Mouse (Mus musculus) myocyte (in vitro differentiated cells): ENCODE results near the gene Tjp1. TPM values are rescaled to one million over a fixed set of nuclear protein-coding genes. Genes with fewer than 3 reads are reported as not detected.

Experiments
- H3K27me3 ChIP-seq: one replicate; pipeline ENCODE4 v1.6.1; 2011; ENCODE audit not compliant: control insufficient read depth, insufficient read depth, insufficient read length
- H3K36me3 ChIP-seq: one replicate; pipeline ENCODE4 v1.6.1; 2011; ENCODE audit not compliant: control insufficient read depth, insufficient read depth
- H3K4me2 ChIP-seq: one replicate; pipeline ENCODE4 v1.6.1; 2011; ENCODE audit warnings: low read depth, control low read depth
- H3K4me3 ChIP-seq: one replicate; pipeline ENCODE4 v1.5.1; 2011; ENCODE audit warnings: mild to moderate bottlenecking, control low read depth, moderate library complexity
- H3K79me2 ChIP-seq: one replicate; pipeline ENCODE4 v1.6.1; 2011; ENCODE audit not compliant: control insufficient read depth, insufficient read depth
- H3ac ChIP-seq: one replicate; pipeline ENCODE4 v1.6.1; 2011; ENCODE audit not compliant: control insufficient read depth, insufficient read length
- CEBPB ChIP-seq: IDR thresholded peaks from 2 replicates; pipeline ENCODE4 v1.6.1; 2011; ENCODE audit warnings: mild to moderate bottlenecking, moderate library complexity; ENCODE audit not compliant: poor library complexity, insufficient read depth, severe bottlenecking
- E2F4 ChIP-seq: IDR thresholded peaks from one replicate; pipeline ENCODE4 v1.6.1; 2011; ENCODE audit warnings: mild to moderate bottlenecking, control low read depth, moderate library complexity; ENCODE audit not compliant: insufficient read depth
- MAX ChIP-seq: IDR thresholded peaks from one replicate; pipeline ENCODE4 v1.6.1; 2011; ENCODE audit warnings: low read depth, mild to moderate bottlenecking, control low read depth
- MYOD1 ChIP-seq, 3 experiments: IDR thresholded peaks; one replicate each; pipeline ENCODE4 v1.6.1; 2011; ENCODE audit warnings: control low read depth in 2 of 3, low read depth in 2 of 3, mild to moderate bottlenecking in 2 of 3, moderate library complexity in 1 of 3; ENCODE audit not compliant: insufficient read length in 2 of 3, control insufficient read depth in 1 of 3
- MYOG ChIP-seq, 3 experiments: IDR thresholded peaks; one replicate each; pipeline ENCODE4 v1.6.1; 2011; ENCODE audit warnings: control low read depth in 2 of 3, low read depth in 2 of 3, mild to moderate bottlenecking in 2 of 3; ENCODE audit not compliant: insufficient read length in 2 of 3, control insufficient read depth in 1 of 3, insufficient read depth in 1 of 3
- POLR2A ChIP-seq: IDR thresholded peaks from one replicate; pipeline ENCODE4 v1.6.1; 2011; ENCODE audit warnings: low read depth, mild to moderate bottlenecking, control low read depth, moderate library complexity; ENCODE audit not compliant: insufficient read length
- POLR2AphosphoS2 ChIP-seq: IDR thresholded peaks from one replicate; pipeline ENCODE4 v1.6.1; 2011; ENCODE audit warnings: low read depth, control low read depth; ENCODE audit not compliant: insufficient read length
- REST ChIP-seq: IDR thresholded peaks from one replicate; pipeline ENCODE4 v1.6.1; 2011; ENCODE audit warnings: mild to moderate bottlenecking, control low read depth, moderate library complexity; ENCODE audit not compliant: insufficient read depth, insufficient read length
- SRF ChIP-seq: IDR thresholded peaks from one replicate; pipeline ENCODE4 v1.6.1; 2011; ENCODE audit warnings: low read depth; ENCODE audit not compliant: control insufficient read depth, insufficient read length
- TCF12 ChIP-seq: IDR thresholded peaks from one replicate; pipeline ENCODE4 v1.6.1; 2011; ENCODE audit warnings: mild to moderate bottlenecking, control low read depth; ENCODE audit not compliant: poor library complexity, insufficient read depth, severe bottlenecking
- TCF3 ChIP-seq: IDR thresholded peaks from one replicate; pipeline ENCODE4 v1.6.1; 2011; ENCODE audit warnings: low read depth, control low read depth; ENCODE audit not compliant: insufficient read length
- USF1 ChIP-seq: IDR thresholded peaks from one replicate; pipeline ENCODE4 v1.6.1; 2011; ENCODE audit warnings: low read depth, mild to moderate bottlenecking, control low read depth, moderate library complexity
- polyA plus RNA-seq: library from polyadenylated mRNA; unstranded; fragments of >200 nt; fragmentation: generic; extraction: Trizol; gene quantifications from one replicate; pipeline ENCODE4 v1.2.1, GENCODE M21; 2012; ENCODE audit warnings: missing spikeins

Gene Tjp1
- polyA plus RNA-seq, 1 experiment: 24.3 TPM

- H3K79me2 ChIP-seq: no peaks in the 10 kb centered on the region
- TF ChIP-seq MYOG (IDR thresholded peaks at IDR 0.05; ENCODE audit: control insufficient read depth in 1 of 3, insufficient read depth in 1 of 3, insufficient read length in 2 of 3, low read depth in 2 of 3): peak; percentile 34 to 92 (median 85)
- TF ChIP-seq CEBPB: no peak
- TF ChIP-seq POLR2AphosphoS2: no peak
- TF ChIP-seq MAX: no peak
- TF ChIP-seq MYOD1 (IDR thresholded peaks at IDR 0.05; ENCODE audit: control insufficient read depth in 1 of 3, insufficient read length in 2 of 3, low read depth in 2 of 3): peak; percentile 6 to 91 (median 89)
- TF ChIP-seq TCF3: peak; percentile 37
- peak; percentile 28 for TF ChIP-seq TCF12
- no peak for TF ChIP-seq REST
- TF ChIP-seq E2F4: no peak
- no peak for TF ChIP-seq POLR2A
- H3ac ChIP-seq: no peak overlapping the region
- H3K27me3 ChIP-seq: no peaks in the 10 kb centered on the region
- H3K4me3 ChIP-seq: no peak overlapping the region
- H3K4me2 ChIP-seq: no peak overlapping the region
- H3K36me3 ChIP-seq: no peaks in the 10 kb centered on the region
Observed at GRCm38 (mm10) chr7:65393704-65394452, 133.7 kb downstream of the Tjp1 start.

DNA sequence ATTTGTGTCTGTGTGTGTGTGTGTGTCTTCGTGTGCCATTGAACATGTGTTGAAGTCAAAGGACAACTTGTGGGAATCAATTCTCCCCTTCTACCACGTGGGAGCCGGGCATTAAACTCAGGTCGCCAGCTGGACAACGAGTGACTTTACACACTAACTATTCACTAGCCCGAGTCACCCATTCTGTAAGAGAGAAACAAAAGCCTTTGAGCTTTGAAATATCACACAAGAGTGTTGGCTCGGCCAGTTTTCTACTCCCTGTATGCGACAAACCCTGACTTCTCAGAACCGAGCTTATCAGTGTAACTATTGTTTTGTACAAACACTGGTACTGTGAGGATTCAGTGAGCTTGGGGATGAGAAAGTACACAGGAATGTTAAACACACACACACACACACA is 134.6 kb downstream of the Tjp1 start:
- Histone ChIP-seq H3ac (no peak overlapping the region), H3K4me2 (no peak overlapping the region), H3K4me3 (no peak overlapping the region), H3K36me3 (no peaks in the 10 kb centered on the region), H3K79me2 (no peaks in the 10 kb centered on the region), H3K27me3 (no peaks in the 10 kb centered on the region)
- no peak for TF ChIP-seq REST
- TF ChIP-seq MYOG (IDR thresholded peaks at IDR 0.05; ENCODE audit: control insufficient read depth in 1 of 3, insufficient read depth in 1 of 3, insufficient read length in 2 of 3, low read depth in 2 of 3): no peak
- TF ChIP-seq POLR2A: no peak
- TF ChIP-seq TCF3: no peak

DNA sequence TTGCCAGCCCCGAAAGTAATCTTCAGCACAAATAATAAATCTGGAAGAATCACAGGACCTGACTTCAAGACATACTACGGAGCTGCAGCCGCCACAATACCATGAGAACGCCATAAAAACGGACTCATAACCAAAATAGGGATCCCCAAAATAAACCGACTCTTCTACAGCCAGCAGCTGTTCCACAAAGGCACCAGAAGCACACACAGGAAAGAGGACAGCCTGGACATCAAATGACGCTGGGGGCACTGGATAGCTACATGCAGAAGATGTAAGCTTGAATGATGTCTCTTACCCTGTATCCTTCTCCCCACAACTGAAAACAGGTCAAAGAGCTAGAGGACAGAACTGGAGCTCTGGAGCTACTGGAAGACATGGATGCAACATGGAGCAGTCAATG is 138.0 kb downstream of the Tjp1 start:
- no peak overlapping the region for H3ac ChIP-seq
- no peaks in the 10 kb centered on the region for H3K79me2 ChIP-seq
- H3K36me3 ChIP-seq: no peaks in the 10 kb centered on the region
- no peaks in the 10 kb centered on the region for H3K27me3 ChIP-seq
- TF ChIP-seq SRF: no peak
- TF ChIP-seq E2F4: no peak
- no peak for TF ChIP-seq POLR2AphosphoS2
- no peak for TF ChIP-seq MAX
- TF ChIP-seq TCF12: no peak
- TF ChIP-seq MYOG (IDR thresholded peaks at IDR 0.05; ENCODE audit: control insufficient read depth in 1 of 3, insufficient read depth in 1 of 3, insufficient read length in 2 of 3, low read depth in 2 of 3): peak in 1 of 3 experiments; percentile 49
- no peak for TF ChIP-seq USF1
- no peak for TF ChIP-seq CEBPB
- peak in 1 of 3 experiments; percentile 62 for TF ChIP-seq MYOD1 (IDR thresholded peaks at IDR 0.05; ENCODE audit: control insufficient read depth in 1 of 3, insufficient read length in 2 of 3, low read depth in 2 of 3)
- no peak for TF ChIP-seq REST
- TF ChIP-seq POLR2A: no peak
- H3K4me2 ChIP-seq: no peak overlapping the region
- no peak overlapping the region for H3K4me3 ChIP-seq

- no peak for TF ChIP-seq MAX
- TF ChIP-seq E2F4: no peak
- TF ChIP-seq TCF12: peak; percentile 9
- TF ChIP-seq MYOG (IDR thresholded peaks at IDR 0.05; ENCODE audit: control insufficient read depth in 1 of 3, insufficient read depth in 1 of 3, insufficient read length in 2 of 3, low read depth in 2 of 3): peak; percentile 44 to 85 (median 52)
- TF ChIP-seq USF1: no peak
- no peak for TF ChIP-seq POLR2AphosphoS2
- TF ChIP-seq SRF: no peak
- TF ChIP-seq REST: no peak
- TF ChIP-seq MYOD1 (IDR thresholded peaks at IDR 0.05; ENCODE audit: control insufficient read depth in 1 of 3, insufficient read length in 2 of 3, low read depth in 2 of 3): peak; percentile 7 to 84 (median 64)
- no peaks in the 10 kb centered on the region for H3K36me3 ChIP-seq
- peak overlapping the region; percentile 43 for H3K4me2 ChIP-seq
- no peak overlapping the region for H3ac ChIP-seq
- no peaks in the 10 kb centered on the region for H3K79me2 ChIP-seq
- H3K4me3 ChIP-seq: no peak overlapping the region
- no peaks in the 10 kb centered on the region for H3K27me3 ChIP-seq
Observed at GRCm38 (mm10) chr7:65388243-65389013, 139.2 kb downstream of the Tjp1 start.

DNA sequence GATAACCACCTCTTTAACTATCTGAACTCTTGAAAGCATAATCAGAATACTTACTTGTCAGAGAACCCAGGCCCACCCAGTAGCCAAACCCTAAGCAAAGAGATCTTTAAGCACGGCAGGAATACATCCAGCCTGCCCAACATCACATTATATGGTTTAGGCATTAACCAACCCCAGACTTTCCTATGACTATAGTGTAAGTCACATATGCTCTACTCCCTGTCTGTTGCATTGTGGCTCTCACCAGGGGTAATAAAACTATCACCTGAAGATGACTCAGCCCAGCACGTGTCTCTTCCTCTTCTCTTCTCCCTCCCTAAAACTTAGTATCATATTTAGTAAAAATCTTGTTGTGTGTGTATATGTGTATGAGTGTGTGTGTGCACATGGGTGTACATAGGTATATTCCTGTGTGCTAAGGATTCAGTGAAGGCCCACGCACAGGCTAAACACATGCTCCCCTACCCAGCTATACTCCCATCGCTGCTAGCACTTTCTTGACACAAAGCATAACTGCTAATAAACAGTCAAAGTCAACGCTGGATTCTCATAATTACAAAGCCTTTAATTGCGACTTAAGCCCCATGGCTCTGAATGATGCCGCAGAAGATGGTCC is 139.9 kb downstream of the Tjp1 start:
- Histone ChIP-seq H3K4me3 (no peak overlapping the region), H3K36me3 (no peaks in the 10 kb centered on the region)
- TF ChIP-seq TCF12 (no peak), SRF (no peak), POLR2A (no peak), MYOD1 (IDR thresholded peaks at IDR 0.05; ENCODE audit: control insufficient read depth in 1 of 3, insufficient read length in 2 of 3, low read depth in 2 of 3) (no peak), MYOG (IDR thresholded peaks at IDR 0.05; ENCODE audit: control insufficient read depth in 1 of 3, insufficient read depth in 1 of 3, insufficient read length in 2 of 3, low read depth in 2 of 3) (no peak)

More for the DNA sequence above, 139.9 kb downstream of the Tjp1 start:
- Histone ChIP-seq H3K4me2 (no peak overlapping the region), H3ac (no peak overlapping the region), H3K79me2 (no peaks in the 10 kb centered on the region), H3K27me3 (no peaks in the 10 kb centered on the region)
